Mouse (Mus musculus): ENCODE measurements at regions not wholly inside any gene's neighbourhood (a gene's known extent, or its start where the extent isn't known, plus 50 kb on each side); places are given as distances from the start of the nearest gene placed in this dataset.
"Not testable (repeated sequence)": the region's sequence is repeated elsewhere in the genome, so short reads cannot be mapped to it uniquely, and the experiment has no call there.

- Histone ChIP-seq H3K27me3 (replicated peaks) (no peaks in the 10 kb centered on the region), H3K9me3 (no peaks in the 10 kb centered on the region), H3K36me3 (replicated peaks; ENCODE audit: low read length) (peaks cover 17% of the 10 kb centered on the region), H3K4me3 (replicated peaks) (no peak overlapping the region), H3K4me1 (peaks cover 75% of the 10 kb centered on the region)
- TF ChIP-seq FLI1 (IDR thresholded peaks at IDR 0.05; ENCODE audit: low read length) (no peak), GATA1 (IDR thresholded peaks at IDR 0.05; ENCODE audit: borderline replicate concordance, low read length) (no peak)
These were observed 60.2 kb upstream of the Pim1 start for GRCm38 (mm10) chr17:29430401-29430800.

- Histone ChIP-seq H3K4me3 (replicated peaks) (no peak overlapping the region), H3K4me1 (peaks cover 79% of the 10 kb centered on the region), H3K27me3 (replicated peaks) (no peaks in the 10 kb centered on the region), H3K36me3 (replicated peaks; ENCODE audit: low read length) (peaks cover 19% of the 10 kb centered on the region), H3K9me3 (no peaks in the 10 kb centered on the region)
- TF ChIP-seq GATA1 (IDR thresholded peaks at IDR 0.05; ENCODE audit: borderline replicate concordance, low read length) (no peak), FLI1 (IDR thresholded peaks at IDR 0.05; ENCODE audit: low read length) (no peak)
These were observed 59.7 kb upstream of the Pim1 start for GRCm38 (mm10) chr17:29430806-29431205.

GRCm38 (mm10) chr17:29431553-29432297 lies 58.8 kb upstream of the Pim1 start:
- Histone ChIP-seq H3K4me1 (peaks cover 85% of the 10 kb centered on the region), H3K36me3 (replicated peaks; ENCODE audit: low read length) (peaks cover 19% of the 10 kb centered on the region), H3K9me3 (no peaks in the 10 kb centered on the region), H3K4me3 (replicated peaks) (peak overlapping the region; percentile 73), H3K27me3 (replicated peaks) (no peaks in the 10 kb centered on the region)
- TF ChIP-seq GATA1 (IDR thresholded peaks at IDR 0.05; ENCODE audit: borderline replicate concordance, low read length) (no peak), FLI1 (IDR thresholded peaks at IDR 0.05; ENCODE audit: low read length) (0 out of 2 replicates have a peak, but pooled peaks have one; percentile 43)

- H3K4me3 ChIP-seq (replicated peaks): peak overlapping the region; percentile 62
These were observed 57.9 kb upstream of the Pim1 start for GRCm38 (mm10) chr17:29432666-29433065.

GRCm38 (mm10) chr17:29433370-29433769 lies 57.2 kb upstream of the Pim1 start:
- H3K27me3 ChIP-seq (replicated peaks): no peaks in the 10 kb centered on the region
- no peak for TF ChIP-seq GATA1 (IDR thresholded peaks at IDR 0.05; ENCODE audit: borderline replicate concordance, low read length)
- no peak for TF ChIP-seq FLI1 (IDR thresholded peaks at IDR 0.05; ENCODE audit: low read length)
- peak overlapping the region; percentile 76 for H3K4me3 ChIP-seq (replicated peaks)
- H3K9me3 ChIP-seq: no peaks in the 10 kb centered on the region
- H3K36me3 ChIP-seq (replicated peaks; ENCODE audit: low read length): peaks cover 19% of the 10 kb centered on the region
- H3K4me1 ChIP-seq: peaks cover 92% of the 10 kb centered on the region

More at GRCm38 (mm10) chr17:29432666-29433065, 57.9 kb upstream of the Pim1 start:
- H3K36me3 ChIP-seq (replicated peaks; ENCODE audit: low read length): peaks cover 19% of the 10 kb centered on the region
- H3K9me3 ChIP-seq: no peaks in the 10 kb centered on the region
- no peaks in the 10 kb centered on the region for H3K27me3 ChIP-seq (replicated peaks)
- TF ChIP-seq FLI1 (IDR thresholded peaks at IDR 0.05; ENCODE audit: low read length) (no peak), GATA1 (IDR thresholded peaks at IDR 0.05; ENCODE audit: borderline replicate concordance, low read length) (no peak)
- H3K4me1 ChIP-seq: peaks cover 92% of the 10 kb centered on the region

- peaks cover 95% of the 10 kb centered on the region for H3K4me1 ChIP-seq
These were observed 56.2 kb upstream of the Pim1 start for GRCm38 (mm10) chr17:29434074-29434944.

GRCm38 (mm10) chr17:29435345-29436006 lies 55.1 kb upstream of the Pim1 start:
- Histone ChIP-seq H3K27me3 (replicated peaks) (no peaks in the 10 kb centered on the region), H3K9me3 (no peaks in the 10 kb centered on the region), H3K4me3 (replicated peaks) (peak overlapping the region; percentile 81), H3K4me1 (peaks cover 96% of the 10 kb centered on the region), H3K36me3 (replicated peaks; ENCODE audit: low read length) (peaks cover 17% of the 10 kb centered on the region)
- no peak for TF ChIP-seq FLI1 (IDR thresholded peaks at IDR 0.05; ENCODE audit: low read length)

More at GRCm38 (mm10) chr17:29434074-29434944, 56.2 kb upstream of the Pim1 start:
- Histone ChIP-seq H3K4me3 (replicated peaks) (peak overlapping the region; percentile 76), H3K36me3 (replicated peaks; ENCODE audit: low read length) (peaks cover 19% of the 10 kb centered on the region), H3K27me3 (replicated peaks) (no peaks in the 10 kb centered on the region), H3K9me3 (no peaks in the 10 kb centered on the region)
- no peak for TF ChIP-seq GATA1 (IDR thresholded peaks at IDR 0.05; ENCODE audit: borderline replicate concordance, low read length)
- no peak for TF ChIP-seq FLI1 (IDR thresholded peaks at IDR 0.05; ENCODE audit: low read length)

- not testable (repeated sequence) for H3K9me3 ChIP-seq; H3K27me3 ChIP-seq (replicated peaks)
- peaks cover 96% of the 10 kb centered on the region for H3K4me1 ChIP-seq
- H3K36me3 ChIP-seq (replicated peaks; ENCODE audit: low read length): peaks cover 14% of the 10 kb centered on the region
- H3K4me3 ChIP-seq (replicated peaks): peak overlapping the region; percentile 94
These were observed 54.1 kb upstream of the Pim1 start for GRCm38 (mm10) chr17:29436484-29436870.

GRCm38 (mm10) chr17:29436871-29437534 lies 53.5 kb upstream of the Pim1 start:
- Histone ChIP-seq H3K4me3 (replicated peaks) (peak overlapping the region; percentile 94), H3K36me3 (replicated peaks; ENCODE audit: low read length) (peaks cover 14% of the 10 kb centered on the region), H3K9me3 (no peaks in the 10 kb centered on the region), H3K27me3 (replicated peaks) (no peaks in the 10 kb centered on the region), H3K4me1 (peaks cover 96% of the 10 kb centered on the region)
- no peak for TF ChIP-seq FLI1 (IDR thresholded peaks at IDR 0.05; ENCODE audit: low read length)
- no peak for TF ChIP-seq GATA1 (IDR thresholded peaks at IDR 0.05; ENCODE audit: borderline replicate concordance, low read length)

Measured in megakaryocyte, embryonic 14.5 days (primary cell).